Mouse (Mus musculus) Patski (cell line): ENCODE results near the gene Rab1b. TPM values are rescaled to one million over a fixed set of nuclear protein-coding genes. Genes with fewer than 3 reads are reported as not detected.

Experiments
- ATAC-seq: fragments of 100-300 bp; one replicate; pipeline ENCODE4 v1.8.0; 2021
- CTCF ChIA-PET: fragments of 350-600 bp; sonication (Branson Sonifier 250); formaldehyde crosslinking; loops from one replicate; lab custom pipeline; 2022; ENCODE audit warnings: inconsistent platforms; lab: Charles Lee
- POLR2A ChIA-PET: fragments of 350-600 bp; sonication (Branson Sonifier 250); formaldehyde crosslinking; loops from one replicate; lab custom pipeline; 2022; ENCODE audit warnings: antibody characterized with exemption, inconsistent platforms; lab: Charles Lee
- DNase-seq: peaks from one replicate; pipeline ENCODE4 v3.0.0-alpha.2; 2011; ENCODE audit warnings: low read depth, low spot score
- H3K27me3 ChIP-seq: fragments of 371-371 bp; one replicate; pipeline ENCODE4 v1.5.1; 2021
- CTCF ChIP-seq: fragments of 100-300 bp; IDR thresholded peaks from one replicate; pipeline ENCODE4 v1.5.1; 2021
- in situ Hi-C: fragments of 300-500 bp; cut with MboI; formaldehyde crosslinking; loops from 3 replicates; pipeline ENCODE4 v1.11.1; 2018; ENCODE audit warnings: low pct_unique_long_range_greater_than_20kb, mixed read lengths
- polyA plus RNA-seq: library from polyadenylated mRNA; unstranded; gene quantifications from one replicate; pipeline ENCODE4 v1.2.3, GENCODE M21; 2021

Gene Rab1b
- polyA plus RNA-seq, 1 experiment from 2014 or later = 237 TPM

DNA sequence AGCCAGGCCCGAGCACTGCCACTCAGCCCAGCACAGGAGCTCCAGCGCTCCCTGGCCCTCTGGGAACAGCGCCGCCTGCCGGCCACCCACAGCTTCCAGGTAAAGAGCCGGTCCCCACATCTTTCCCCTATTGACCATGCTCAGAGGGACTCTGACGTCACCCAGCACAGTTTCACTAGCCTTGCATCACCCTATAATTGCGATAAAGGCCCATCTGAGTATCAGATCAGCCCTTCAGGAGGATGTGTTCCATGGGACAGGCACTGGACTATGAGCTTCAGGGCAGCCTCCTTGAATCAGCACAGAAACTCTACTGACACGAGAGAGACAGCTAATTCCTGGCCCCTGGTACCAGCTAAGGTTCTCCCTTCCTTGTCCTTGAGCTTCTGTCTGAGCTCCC is 53.0 kb downstream of the Rab1b start:
- DNase-seq = no peak
- in situ Hi-C loops = no loop called here
- TF ChIP-seq CTCF = no peak
- H3K27me3 ChIP-seq = no peaks in the 10 kb centered on the region
- ChIA-PET CTCF (interaction anchor here (0.7 to 5.0 kb wide), 10 partner anchors 8 to 97 kb away, joined by 3 to 32 read pairs (median 6); partner anchors contain the start of genes AC124502.3, B4gat1, Brms1 and Cd248), POLR2A (interaction anchor here (1.2 to 1.8 kb wide), 2 partner anchors 20 kb away, joined by 3 to 5 read pairs; no protein-coding TSS in a partner anchor)
- no peak for ATAC-seq

DNA sequence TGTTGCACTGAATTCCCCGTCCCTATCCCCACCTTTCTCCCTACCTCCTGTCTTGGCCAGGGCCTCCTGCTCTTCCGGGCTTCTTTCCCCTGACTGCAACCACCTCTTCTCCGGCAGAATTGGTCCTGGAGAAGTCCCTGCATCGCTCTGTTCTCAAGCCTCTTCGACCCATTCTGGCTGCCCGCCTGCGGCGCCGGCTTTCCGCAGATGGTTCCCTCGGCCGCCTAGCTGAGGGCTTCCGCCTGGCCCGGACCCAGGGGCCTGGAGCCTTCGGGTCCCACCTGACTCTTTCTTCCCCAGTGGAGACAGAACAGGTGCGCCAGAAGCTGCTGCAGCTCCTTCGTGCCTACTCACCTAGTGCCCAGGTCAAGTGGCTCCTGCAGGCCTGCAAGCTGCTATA is 54.0 kb downstream of the Rab1b start:
- CTCF ChIA-PET = interaction anchor here (1.6 to 5.0 kb wide), 6 partner anchors 13 to 40 kb away, joined by 7 to 32 read pairs (median 22); partner anchors contain the start of genes AC124502.3, B4gat1, Brms1 and Yif1a
- in situ Hi-C loops = no loop called here
- DNase-seq (no peak), ATAC-seq (no peak)
- POLR2A ChIA-PET = interaction anchor here (0.6 to 2.3 kb wide), 2 partner anchors 14 to 33 kb away, joined by 3 to 14 read pairs; partner anchors contain the start of genes AC124502.3 and B4gat1
- no peak for TF ChIP-seq CTCF
- H3K27me3 ChIP-seq = no peaks in the 10 kb centered on the region

GRCm38 (mm10) chr19:5052166-5052822 is 54.6 kb downstream of the Rab1b start:
- H3K27me3 ChIP-seq = no peaks in the 10 kb centered on the region
- ChIA-PET POLR2A (interaction anchor here (1.4 to 2.3 kb wide), 3 partner anchors 8 to 38 kb away, joined by 3 to 14 read pairs (median 7); partner anchors contain the start of genes AC124502.3 and B4gat1), CTCF (interaction anchor here (1.0 to 5.0 kb wide), 8 partner anchors 8 to 38 kb away, joined by 4 to 32 read pairs (median 10); partner anchors contain the start of genes AC124502.3, B4gat1, Brms1 and Yif1a)
- TF ChIP-seq CTCF = no peak
- no peak for DNase-seq
- ATAC-seq = no peak
- in situ Hi-C loops = no loop called here

DNA sequence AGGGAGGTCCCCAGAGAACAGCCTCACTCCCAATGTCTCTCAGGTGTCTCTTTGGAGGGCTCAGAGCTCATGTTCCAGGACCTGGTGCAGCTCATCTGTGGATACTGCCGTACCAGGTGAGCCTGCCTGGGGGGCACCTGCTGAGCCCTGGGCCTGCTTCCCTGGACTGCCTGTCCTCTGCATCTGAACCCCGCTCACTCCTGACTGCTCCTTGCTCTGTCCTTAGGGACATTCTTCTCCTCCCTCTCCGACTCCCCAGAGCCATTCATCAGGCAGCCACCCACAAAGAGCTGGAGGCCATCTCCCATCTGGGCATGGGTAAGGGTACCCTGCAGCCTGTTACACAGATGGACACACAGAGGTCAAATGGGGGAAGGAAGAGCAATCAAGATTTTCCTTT is 55.4 kb downstream of the Rab1b start:
- POLR2A ChIA-PET = interaction anchor here (1.4 to 2.3 kb wide), 6 partner anchors 9 to 37 kb away, joined by 3 to 14 read pairs (median 4); partner anchors contain the start of genes AC124502.3 and B4gat1
- DNase-seq (no peak), ATAC-seq (no peak)
- H3K27me3 ChIP-seq = no peaks in the 10 kb centered on the region
- CTCF ChIA-PET = interaction anchor here (0.9 to 5.0 kb wide), 13 partner anchors 9 to 202 kb away, joined by 3 to 32 read pairs (median 5); partner anchors contain the start of genes AC124502.3, B4gat1, Brms1 and Yif1a
- TF ChIP-seq CTCF = no peak
- in situ Hi-C loops = no loop called here

DNA sequence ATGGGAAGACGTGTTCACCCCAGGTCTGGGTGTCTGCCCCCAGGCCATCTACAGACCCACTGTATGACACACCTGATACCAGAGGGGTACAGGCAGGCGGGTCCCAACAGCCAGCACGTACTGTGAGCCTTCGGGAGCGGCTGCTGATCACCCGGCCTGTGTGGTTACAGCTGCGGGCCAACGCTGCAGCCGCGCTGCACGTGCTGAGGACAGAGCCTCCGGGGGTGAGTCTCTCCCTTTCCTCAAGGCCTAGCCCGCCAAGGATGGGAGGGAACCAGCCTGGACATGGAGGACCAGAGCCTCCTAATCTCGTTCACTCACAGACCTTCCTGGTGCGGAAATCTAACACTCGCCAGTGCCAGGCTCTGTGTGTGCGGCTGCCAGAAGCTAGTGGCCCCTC is 55.8 kb downstream of the Rab1b start:
- H3K27me3 ChIP-seq = no peaks in the 10 kb centered on the region
- ChIA-PET POLR2A (interaction anchor here (1.4 to 2.3 kb wide), 5 partner anchors 12 to 36 kb away, joined by 3 to 14 read pairs (median 5); partner anchors contain the start of genes AC124502.3 and B4gat1), CTCF (interaction anchor here (0.8 to 5.0 kb wide), 14 partner anchors 11 to 203 kb away, joined by 3 to 32 read pairs (median 4); partner anchors contain the start of genes AC124502.3, B4gat1, Brms1 and Slc29a2)
- ATAC-seq = peak; percentile 6
- DNase-seq = no peak
- in situ Hi-C loops = no loop called here
- TF ChIP-seq CTCF = no peak

DNA sequence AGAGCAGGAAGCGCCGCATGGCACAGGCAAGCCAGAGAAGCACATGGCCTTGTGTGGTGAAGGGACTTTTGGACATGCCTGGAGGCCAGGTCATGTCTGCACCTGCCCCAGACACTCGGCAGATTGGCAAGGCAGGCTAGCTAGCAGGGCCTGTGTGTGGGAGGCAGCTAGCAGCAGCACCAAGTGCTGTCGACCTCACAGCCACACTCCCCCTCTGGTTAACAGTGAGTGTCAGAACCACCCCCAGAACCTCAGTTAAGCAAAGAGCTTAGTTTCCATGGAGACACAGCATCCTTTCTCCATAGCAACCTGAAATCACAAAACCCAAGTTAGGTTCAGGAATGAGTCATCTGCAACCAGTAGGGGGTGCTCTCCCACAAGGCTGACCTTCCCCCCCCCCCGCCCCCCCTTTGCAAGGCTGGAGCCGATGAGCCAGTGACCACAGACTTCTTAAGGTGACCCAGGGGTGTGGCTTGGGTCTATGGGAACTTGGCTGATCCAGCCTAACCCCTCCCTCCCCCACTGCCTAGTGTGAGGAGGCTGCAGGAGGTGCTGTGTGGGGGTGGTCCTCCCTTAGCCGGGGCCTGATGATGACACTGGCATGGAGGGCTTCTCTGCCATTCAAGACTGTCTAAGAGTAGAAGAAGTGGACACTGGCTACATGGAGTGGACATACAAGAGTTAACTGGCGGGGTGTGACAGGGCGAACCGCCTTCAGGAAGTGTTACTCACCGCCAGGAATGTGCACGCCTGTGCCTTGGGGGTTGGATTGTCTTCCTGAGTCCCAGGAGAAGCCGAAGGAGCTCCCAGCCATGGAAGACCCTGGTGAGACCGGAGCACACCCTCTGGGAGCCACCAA is 56.6 kb downstream of the Rab1b start, which contains the start of gene Rin1:
TSS of gene Rin1 (plus strand) at position 435 of the 859 bp plus-strand sequence.
- in situ Hi-C loops = no loop called here
- no peaks in the 10 kb centered on the region for H3K27me3 ChIP-seq
- TF ChIP-seq CTCF = no peak
- CTCF ChIA-PET = interaction anchor here (0.6 to 5.0 kb wide), 13 partner anchors 10 to 204 kb away, joined by 3 to 32 read pairs (median 5); partner anchors contain the start of genes AC124502.3, B4gat1, Brms1 and Slc29a2
- POLR2A ChIA-PET = interaction anchor here (0.6 to 2.3 kb wide), 7 partner anchors 9 to 512 kb away, joined by 3 to 14 read pairs (median 4); partner anchors contain the start of genes AC124502.3, B4gat1 and Brms1
- DNase-seq = peak; percentile 88
- peak; percentile 58 for ATAC-seq

- in situ Hi-C loops = no loop called here
- ChIA-PET POLR2A (interaction anchor here (0.8 kb wide), 1 partner anchor 8 kb away, joined by 5 read pairs; the partner anchor contains the start of gene Brms1), CTCF (interaction anchor here (1.5 to 4.3 kb wide), 2 partner anchors 25 to 30 kb away, joined by 4 to 16 read pairs; no protein-coding TSS in a partner anchor)
- ATAC-seq = no peak
- no peak for TF ChIP-seq CTCF
- H3K27me3 ChIP-seq = no peaks in the 10 kb centered on the region
- no peak for DNase-seq
Observed at GRCm38 (mm10) chr19:5049325-5049724, 57.5 kb downstream of the Rab1b start.

Other genes starting within 250 kb of the Rab1b start
- gene Actn3, start 229.2 kb downstream of the Rab1b start, polyA plus RNA-seq = 0.10 TPM
- gene Zdhhc24, start 228.4 kb downstream of the Rab1b start, polyA plus RNA-seq = 17.2 TPM
- 20.3 TPM for gene Bbs1, start 200.4 kb downstream of the Rab1b start, polyA plus RNA-seq
- gene Dpp3, start 178.8 kb downstream of the Rab1b start, polyA plus RNA-seq = 91.0 TPM
- gene Peli3, start 163.9 kb downstream of the Rab1b start, polyA plus RNA-seq = 7.4 TPM
- 106 TPM for gene Mrpl11, start 144.9 kb downstream of the Rab1b start, polyA plus RNA-seq
- gene Npas4, start 116.8 kb downstream of the Rab1b start, polyA plus RNA-seq = 0.18 TPM
- gene Slc29a2, start 83.2 kb downstream of the Rab1b start, polyA plus RNA-seq = 15.8 TPM
- 82.4 TPM for gene B4gat1, start 68.2 kb downstream of the Rab1b start, polyA plus RNA-seq
- 1.7 TPM for gene AC124502.3, start 68.2 kb downstream of the Rab1b start, polyA plus RNA-seq
- gene Brms1, start 65.7 kb downstream of the Rab1b start, polyA plus RNA-seq = 56.8 TPM
- 39.4 TPM for gene Rin1, start 56.6 kb downstream of the Rab1b start, polyA plus RNA-seq
- gene Cd248, start 39.0 kb downstream of the Rab1b start, polyA plus RNA-seq = 0.44 TPM
- gene Tmem151a, start 21.5 kb downstream of the Rab1b start, polyA plus RNA-seq = 0.39 TPM
- gene Yif1a, start 18.5 kb downstream of the Rab1b start, polyA plus RNA-seq = 68.6 TPM
- gene Cnih2, start 8.6 kb downstream of the Rab1b start, polyA plus RNA-seq = 2.5 TPM
- 84.0 TPM for gene Klc2, start 11.5 kb upstream of the Rab1b start, polyA plus RNA-seq
- 23.8 TPM for gene Pacs1, start 166.0 kb upstream of the Rab1b start, polyA plus RNA-seq
- 255 TPM for gene Sf3b2, start 188.4 kb upstream of the Rab1b start, polyA plus RNA-seq
- gene Gal3st3, start 191.3 kb upstream of the Rab1b start, polyA plus RNA-seq = not detected
- not detected for gene Catsper1, start 228.7 kb upstream of the Rab1b start, polyA plus RNA-seq
- gene Cst6, start 242.5 kb upstream of the Rab1b start, polyA plus RNA-seq = 1.1 TPM